Comparison of ENCODE assay signal across 15 mouse cellular contexts in genomic region chr2:164457942-164458341, GRCm38 (mm10). TPM values are rescaled to one million over a fixed set of nuclear protein-coding genes. Genes with fewer than 3 reads are reported as not detected.
DNase-seq lines count a peak whose midpoint lies in the region; ATAC-seq and TF ChIP-seq lines count a peak whose summit lies in the region.
"Had no signal": no experiment of that assay in that cellular context is flagged by ENCODE, and none has a peak within 500 bp of the region (broad histone marks: within the 10 kb centered on the region; RNA-seq: fewer than 3 reads in every experiment).

No protein-coding gene starts in this region.

- 26% methylated on average over 7 of the region's 7 CpGs for WGBS in intestine, postnatal 0 days
- 73% methylated on average over 7 of the region's 7 CpGs for WGBS in limb, embryonic 12.5 days

- H3K36me3 ChIP-seq in intestine, postnatal 0 days (ENCODE audit: control insufficient read depth, insufficient read depth), result 0 out of 2 replicates have a peak, but pooled peaks cover 2% of the 10 kb centered on the region
- H3K36me3 ChIP-seq in limb, embryonic 12.5 days, result no peaks in the 10 kb centered on the region; the same call in 1 of the 2 replicates

- H3K4me2 ChIP-seq in intestine, postnatal 0 days (replicated peaks; ENCODE audit: low read depth), result peak overlapping the region; percentile 60
- no peak overlapping the region for H3K4me2 ChIP-seq in limb, embryonic 12.5 days
- H3K4me2 ChIP-seq: forebrain, embryonic 13.5 days had no signal

- no peak overlapping the region for H3K4me3 ChIP-seq in intestine, postnatal 0 days (ENCODE audit: low read depth, low read length)
- no peak overlapping the region for H3K4me3 ChIP-seq in limb, embryonic 12.5 days (replicated peaks)
- H3K4me3 ChIP-seq: forebrain, embryonic 13.5 days had no signal

- H3K27ac ChIP-seq in intestine, postnatal 0 days (ENCODE audit: low read depth, low read length), result peak overlapping the region; percentile 79
- peak overlapping the region; percentile 37; the same call in 1 of the 2 replicates for H3K27ac ChIP-seq in limb, embryonic 12.5 days
- H3K27ac ChIP-seq: forebrain, embryonic 13.5 days had no signal

- no peaks in the 10 kb centered on the region for H3K27me3 ChIP-seq in intestine, postnatal 0 days (replicated peaks; ENCODE audit: control insufficient read depth, insufficient read depth, low read length)
- H3K27me3 ChIP-seq in limb, embryonic 12.5 days, result no peaks in the 10 kb centered on the region
- H3K27me3 ChIP-seq: Patski had no signal

- no peak overlapping the region for H3K9ac ChIP-seq in intestine, postnatal 0 days (ENCODE audit: low read depth, low read length)
- H3K9ac ChIP-seq in limb, embryonic 12.5 days (replicated peaks), result no peak overlapping the region
- H3K9ac ChIP-seq: forebrain, embryonic 13.5 days; liver, embryonic 14.5 days had no signal

- H3K9me3 ChIP-seq in intestine, postnatal 0 days (ENCODE audit: control insufficient read depth), result no peaks in the 10 kb centered on the region
- no peaks in the 10 kb centered on the region for H3K9me3 ChIP-seq in limb, embryonic 12.5 days
- H3K9me3 ChIP-seq: forebrain, embryonic 13.5 days had no signal

- H3K4me1 ChIP-seq in intestine, postnatal 0 days (replicated peaks; ENCODE audit: control insufficient read depth, insufficient read depth, low read length), result peaks cover 18% of the 10 kb centered on the region; the same call in 1 of the 2 replicates
- peaks cover 20% of the 10 kb centered on the region for H3K4me1 ChIP-seq in limb, embryonic 12.5 days (replicated peaks)

- ATAC-seq in intestine, postnatal 0 days, result peak; percentile 77
- no peak for ATAC-seq in limb, embryonic 12.5 days (ENCODE audit: insufficient number of reproducible peaks, insufficient read depth, low FRiP score, low TSS enrichment, low read depth)
- ATAC-seq: forebrain, embryonic 13.5 days; Patski had no signal

- no peak for TF ChIP-seq CTCF in intestine, postnatal 0 days (IDR thresholded peaks at IDR 0.05; ENCODE audit: low read depth)

- DNase-seq in R1 (ENCODE audit: low read depth, low spot score) (peak; percentile 51), MN1 (ENCODE audit: low spot score) (no peak)
- peak; percentile 93 for DNase-seq in lung, postnatal 36 days
- DNase-seq in layer of hippocampus, adult 8-10 months (ENCODE audit: low spot score in 2 of 2), result no peak
- DNase-seq in spleen, postnatal 4 days (ENCODE audit: low spot score in 2 of 2), result no peak
- DNase-seq in cerebellum, postnatal 14 days, result no peak
- DNase-seq: right cerebral cortex, postnatal 25 days had no signal

RNA-seq across cellular contexts. Expression of gene Sys1, which starts 1.2 kb away (rescaled TPM):
- 58.7 and 62.3 TPM in 2 replicates for polyA plus RNA-seq in intestine, postnatal 0 days (2015; fragmentation: Nextera tagmentation; extraction: Ambion mirVana)
- polyA plus RNA-seq in limb, embryonic 12.5 days (2016; fragmentation: Nextera tagmentation; extraction: Ambion mirVana), result 55.2 and 59.2 TPM in 2 replicates
- 10 to 100 TPM; 40.4 to 45.8 (median 44.8) TPM for total RNA-seq in layer of hippocampus, adult 8-10 months (2022)

RNA-seq across cellular contexts. Expression of gene Gm20458, which starts 2.8 kb away (rescaled TPM):
- 21.4 and 29.1 TPM in 2 replicates for polyA plus RNA-seq in intestine, postnatal 0 days (2015; fragmentation: Nextera tagmentation; extraction: Ambion mirVana)
- 2.3 and 3.4 TPM in 2 replicates for polyA plus RNA-seq in limb, embryonic 12.5 days (2016; fragmentation: Nextera tagmentation; extraction: Ambion mirVana)
- total RNA-seq in layer of hippocampus, adult 8-10 months (2022), result 10 to 100 TPM in 1 of 4 experiments, 1 to 10 TPM in 2, not detected in 1; 8.4 to 15.8 (median 9.9) TPM

RNA-seq across cellular contexts. Expression of gene Sdc4, which starts 14.3 kb away (rescaled TPM):
- polyA plus RNA-seq in intestine, postnatal 0 days (2015; fragmentation: Nextera tagmentation; extraction: Ambion mirVana), result 92.0 and 103 TPM in 2 replicates
- 34.3 and 36.5 TPM in 2 replicates for polyA plus RNA-seq in limb, embryonic 12.5 days (2016; fragmentation: Nextera tagmentation; extraction: Ambion mirVana)
- 100 to 1,000 TPM; 109 to 165 (median 131) TPM for total RNA-seq in layer of hippocampus, adult 8-10 months (2022)

RNA-seq across cellular contexts. Expression of gene Trp53tg5, which starts 15.6 kb away (rescaled TPM):
- not detected in 2 replicates for polyA plus RNA-seq in intestine, postnatal 0 days (2015; fragmentation: Nextera tagmentation; extraction: Ambion mirVana)
- not detected in 2 replicates for polyA plus RNA-seq in limb, embryonic 12.5 days (2016; fragmentation: Nextera tagmentation; extraction: Ambion mirVana)
- not detected for total RNA-seq in layer of hippocampus, adult 8-10 months (2022)
- polyA plus RNA-seq: cortical plate, adult 2 months; forebrain, embryonic 13.5 days; heart, embryonic 14.5 days; liver, embryonic 14.5 days; urinary bladder, adult 2 months had no signal

RNA-seq across cellular contexts. Expression of gene Dbndd2, which starts 28.0 kb away (rescaled TPM):
- 15.9 and 18.8 TPM in 2 replicates for polyA plus RNA-seq in intestine, postnatal 0 days (2015; fragmentation: Nextera tagmentation; extraction: Ambion mirVana)
- polyA plus RNA-seq in limb, embryonic 12.5 days (2016; fragmentation: Nextera tagmentation; extraction: Ambion mirVana), result 1.2 and 1.7 TPM in 2 replicates
- total RNA-seq in layer of hippocampus, adult 8-10 months (2022), result 100 to 1,000 TPM; 109 to 163 (median 138) TPM

Comparison
In these comparisons a context has a peak if more than half of its experiments do, and no peak if none do; other contexts are left out.
1. DNase-seq: peak in R1 (single experiment) and lung, postnatal 36 days (single experiment); none in layer of hippocampus, adult 8-10 months (0 of 2), MN1 (single experiment), spleen, postnatal 4 days (0 of 2) and cerebellum, postnatal 14 days (0 of 2).